Mouse (Mus musculus): ENCODE measurements at regions not wholly inside any gene's neighbourhood (a gene's known extent, or its start where the extent isn't known, plus 50 kb on each side); places are given as distances from the start of the nearest gene placed in this dataset.

DNA sequence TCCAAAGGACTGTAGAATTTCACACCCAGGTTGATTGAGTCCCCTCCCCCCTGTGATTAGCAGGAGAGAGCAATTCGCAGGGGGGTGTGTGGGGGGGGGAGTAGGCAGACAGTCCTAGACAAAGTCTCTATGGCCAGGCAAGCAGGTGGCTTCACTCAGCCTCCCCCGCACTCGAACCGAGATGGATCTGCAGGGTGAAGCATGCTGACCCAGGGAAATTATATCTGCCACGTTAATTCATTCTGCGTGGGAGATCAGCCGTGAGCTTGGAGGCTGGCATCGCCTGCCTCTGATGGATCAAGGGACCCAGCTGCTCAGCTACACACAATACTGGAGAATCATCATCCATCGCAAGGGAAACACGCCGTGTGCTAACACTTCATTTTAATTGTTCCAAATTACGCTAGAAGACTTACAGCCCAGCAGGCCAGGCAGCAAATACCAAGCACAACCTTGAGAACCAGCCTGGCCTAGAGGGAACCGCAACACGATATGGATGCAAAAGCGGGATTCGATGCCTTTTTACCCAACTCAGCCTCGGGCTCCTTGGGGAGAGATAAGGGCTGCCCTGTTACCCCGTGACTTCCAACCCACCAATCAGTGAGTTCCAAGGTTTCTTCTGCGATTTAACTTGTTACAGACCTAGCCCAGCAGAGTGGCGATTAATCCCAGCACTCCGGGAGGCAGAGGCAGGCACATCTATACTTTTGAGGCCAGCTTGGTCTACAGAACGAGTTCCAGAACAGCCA lies 137.7 kb upstream of the Top1 start:
- TF ChIP-seq CTCF (IDR thresholded peaks at IDR 0.05; ENCODE audit: low read depth) (no peak), EP300 (IDR thresholded peaks at IDR 0.05; ENCODE audit: low read depth) (no peak)
